Mouse (Mus musculus) liver, embryonic 11.5 days (tissue): Measurements from ENCODE around the gene Ddost. TPM values are rescaled to one million over a fixed set of nuclear protein-coding genes. Genes with fewer than 3 reads are reported as not detected.

Source experiments
- ATAC-seq: fragments of 200-750 bp; cut with Nextera tagmentation; replicated peaks from 2 replicates; pipeline ENCODE4 v1.8.0; 2017; ENCODE audit warnings: moderate number of reproducible peaks, mild to moderate bottlenecking, moderate TSS enrichment, moderate library complexity; ENCODE audit not compliant: low FRiP score
- DNase-seq: peaks from one replicate; pipeline ENCODE4 v3.0.0-alpha.2; 2017; ENCODE audit warnings: low spot score
- H3K27ac ChIP-seq: fragments of 300-500 bp; sonication (generic); 2 replicates; pipeline ENCODE4 v1.5.1; 2014; ENCODE audit warnings: mild to moderate bottlenecking, low read depth, low read length, control low read depth
- H3K27me3 ChIP-seq: fragments of 300-500 bp; sonication (generic); replicated peaks from 2 replicates; pipeline ENCODE4 v1.6.1; 2014; ENCODE audit warnings: low read length, mixed read lengths; ENCODE audit not compliant: control insufficient read depth, insufficient read depth
- H3K36me3 ChIP-seq: fragments of 300-500 bp; sonication (generic); 2 replicates; pipeline ENCODE4 v1.6.1; 2014; ENCODE audit warnings: mild to moderate bottlenecking, low read length, moderate library complexity, mixed read lengths; ENCODE audit not compliant: control insufficient read depth, insufficient read depth
- H3K4me1 ChIP-seq: fragments of 300-500 bp; sonication (generic); replicated peaks from 2 replicates; pipeline ENCODE4 v1.6.1; 2014; ENCODE audit warnings: low read length, mixed read lengths; ENCODE audit not compliant: control insufficient read depth, insufficient read depth
- H3K4me2 ChIP-seq: fragments of 300-500 bp; sonication (generic); 2 replicates; pipeline ENCODE4 v1.6.1; 2014; ENCODE audit warnings: mild to moderate bottlenecking, control low read depth, moderate library complexity
- H3K4me3 ChIP-seq: fragments of 300-500 bp; sonication (generic); 2 replicates; pipeline ENCODE4 v1.5.1; 2014; ENCODE audit warnings: low read depth, low read length, control low read depth
- H3K9ac ChIP-seq: fragments of 300-500 bp; sonication (generic); 2 replicates; pipeline ENCODE4 v1.6.1; 2014; ENCODE audit warnings: low read depth, low read length, control low read depth
- H3K9me3 ChIP-seq: fragments of 300-500 bp; sonication (generic); 2 replicates; pipeline ENCODE4 v1.6.1; 2016; ENCODE audit warnings: low read length, inconsistent platforms, mixed read lengths; ENCODE audit not compliant: control insufficient read depth
- WGBS: fragments of 180-500 bp; shearing (Covaris S2); extraction: QIAGEN DNeasy Blood & Tissue Kit; methylation state at CpG from one replicate; pipeline ENCODE4 v1.1.7; 2014; 5-methylcytosine and 5-hydroxymethylcytosine counted together
- polyA plus RNA-seq: library from polyadenylated mRNA; unstranded; fragments of >200 nt; fragmentation: Nextera tagmentation; extraction: Ambion mirVana; gene quantifications from 2 replicates; pipeline ENCODE4 v1.2.1, GENCODE M21; 2014

The Ddost gene
- polyA plus RNA-seq, 1 experiment from 2014 or later, result 276 TPM

GRCm38 (mm10) chr4:138335648-138336047 is 31.1 kb downstream of the Ddost start:
- Histone ChIP-seq H3K9me3 (no peaks in the 10 kb centered on the region), H3K4me1 (no peaks in the 10 kb centered on the region; the same call in 1 of the 2 replicates), H3K9ac (no peak overlapping the region), H3K4me2 (no peak overlapping the region), H3K27ac (no peak overlapping the region), H3K27me3 (peaks cover 4% of the 10 kb centered on the region), H3K36me3 (no peaks in the 10 kb centered on the region), H3K4me3 (no peak overlapping the region)
- ATAC-seq (no peak), DNase-seq (no peak)
- 77% methylated on average over 6 of the region's 6 CpGs for WGBS

- no peak for DNase-seq
- Histone ChIP-seq H3K4me2 (no peak overlapping the region), H3K4me3 (no peak overlapping the region), H3K9ac (no peak overlapping the region), H3K27me3 (no peaks in the 10 kb centered on the region; the same call in none of the 2 replicates), H3K4me1 (no peaks in the 10 kb centered on the region; the same call in 1 of the 2 replicates), H3K9me3 (no peaks in the 10 kb centered on the region), H3K27ac (no peak overlapping the region), H3K36me3 (no peaks in the 10 kb centered on the region)
- 64% methylated on average over 5 of the region's 5 CpGs for WGBS
- ATAC-seq, result no peak
Measured at GRCm38 (mm10) chr4:138336876-138337275, 32.3 kb downstream of the Ddost start.

- Histone ChIP-seq H3K27ac (no peak overlapping the region), H3K36me3 (no peaks in the 10 kb centered on the region), H3K4me2 (no peak overlapping the region), H3K9ac (no peak overlapping the region), H3K4me1 (no peaks in the 10 kb centered on the region; the same call in 1 of the 2 replicates), H3K27me3 (no peaks in the 10 kb centered on the region; the same call in none of the 2 replicates), H3K9me3 (no peaks in the 10 kb centered on the region), H3K4me3 (no peak overlapping the region)
- ATAC-seq, result no peak
- no peak for DNase-seq
- 69% methylated on average over 9 of the region's 9 CpGs for WGBS
Measured at GRCm38 (mm10) chr4:138337341-138337740, 32.8 kb downstream of the Ddost start.

GRCm38 (mm10) chr4:138339963-138340362 is 35.4 kb downstream of the Ddost start:
- DNase-seq (no peak), ATAC-seq (no peak)
- H3K4me1 ChIP-seq, result no peaks in the 10 kb centered on the region; the same call in 1 of the 2 replicates
- WGBS, result 37% methylated on average over 4 of the region's 4 CpGs
- H3K27me3 ChIP-seq, result no peaks in the 10 kb centered on the region; the same call in 1 of the 2 replicates
- no peak overlapping the region for H3K4me3 ChIP-seq
- H3K9me3 ChIP-seq, result no peaks in the 10 kb centered on the region
- no peak overlapping the region for H3K9ac ChIP-seq
- H3K27ac ChIP-seq, result no peak overlapping the region
- no peak overlapping the region for H3K4me2 ChIP-seq
- no peaks in the 10 kb centered on the region for H3K36me3 ChIP-seq

GRCm38 (mm10) chr4:138341393-138341792 is 36.9 kb downstream of the Ddost start:
- Histone ChIP-seq H3K9me3 (no peaks in the 10 kb centered on the region), H3K4me3 (no peak overlapping the region), H3K4me2 (no peak overlapping the region), H3K36me3 (no peaks in the 10 kb centered on the region), H3K27me3 (no peaks in the 10 kb centered on the region; the same call in 1 of the 2 replicates), H3K9ac (no peak overlapping the region), H3K27ac (no peak overlapping the region), H3K4me1 (no peaks in the 10 kb centered on the region; the same call in 1 of the 2 replicates)
- 64% methylated on average over 8 of the region's 8 CpGs for WGBS
- no peak for DNase-seq
- no peak for ATAC-seq

GRCm38 (mm10) chr4:138342048-138342447 is 37.5 kb downstream of the Ddost start:
- no peak overlapping the region for H3K4me3 ChIP-seq
- no peak for ATAC-seq
- DNase-seq, result no peak
- H3K9ac ChIP-seq, result no peak overlapping the region
- H3K36me3 ChIP-seq, result no peaks in the 10 kb centered on the region
- no peaks in the 10 kb centered on the region; the same call in 1 of the 2 replicates for H3K27me3 ChIP-seq
- no peaks in the 10 kb centered on the region; the same call in 1 of the 2 replicates for H3K4me1 ChIP-seq
- H3K27ac ChIP-seq, result no peak overlapping the region
- WGBS, result 84% methylated on average over 7 of the region's 7 CpGs
- no peaks in the 10 kb centered on the region for H3K9me3 ChIP-seq
- H3K4me2 ChIP-seq, result no peak overlapping the region

GRCm38 (mm10) chr4:138342778-138343177 is 38.2 kb downstream of the Ddost start:
- Histone ChIP-seq H3K4me3 (no peak overlapping the region), H3K9me3 (no peaks in the 10 kb centered on the region), H3K27ac (peak overlapping the region; percentile 50), H3K27me3 (no peaks in the 10 kb centered on the region; the same call in 1 of the 2 replicates), H3K9ac (no peak overlapping the region), H3K4me1 (no peaks in the 10 kb centered on the region; the same call in 1 of the 2 replicates), H3K4me2 (no peak overlapping the region), H3K36me3 (no peaks in the 10 kb centered on the region)
- ATAC-seq (no peak), DNase-seq (no peak)
- WGBS, result 62% methylated on average over 6 of the region's 6 CpGs

- no peak for DNase-seq
- Histone ChIP-seq H3K36me3 (no peaks in the 10 kb centered on the region), H3K4me1 (no peaks in the 10 kb centered on the region; the same call in 1 of the 2 replicates), H3K9ac (no peak overlapping the region), H3K4me2 (no peak overlapping the region), H3K27me3 (no peaks in the 10 kb centered on the region; the same call in 1 of the 2 replicates), H3K4me3 (no peak overlapping the region), H3K27ac (peak overlapping the region; percentile 50), H3K9me3 (no peaks in the 10 kb centered on the region)
- ATAC-seq, result no peak
- 81% methylated on average over 10 of the region's 10 CpGs for WGBS
Measured at GRCm38 (mm10) chr4:138343341-138343837, 38.9 kb downstream of the Ddost start.

- no peak overlapping the region for H3K9ac ChIP-seq
- no peaks in the 10 kb centered on the region for H3K9me3 ChIP-seq
- no peaks in the 10 kb centered on the region; the same call in 1 of the 2 replicates for H3K27me3 ChIP-seq
- ATAC-seq, result no peak
- WGBS, result 76% methylated on average over 9 of the region's 9 CpGs
- DNase-seq, result no peak
- H3K4me1 ChIP-seq, result no peaks in the 10 kb centered on the region; the same call in 1 of the 2 replicates
- H3K4me3 ChIP-seq, result no peak overlapping the region
- no peaks in the 10 kb centered on the region for H3K36me3 ChIP-seq
- no peak overlapping the region for H3K4me2 ChIP-seq
- no peak overlapping the region for H3K27ac ChIP-seq
Measured at GRCm38 (mm10) chr4:138344891-138345545, 40.5 kb downstream of the Ddost start.
